Mouse (Mus musculus): ENCODE results near the gene Ube2g2.

GRCm38 (mm10) chr10:77587091-77587775 lies 34.8 kb upstream of the Ube2g2 start:
- no peak for TF ChIP-seq CTCF (IDR thresholded peaks at IDR 0.05)
- no peak for TF ChIP-seq EP300 (IDR thresholded peaks at IDR 0.05; ENCODE audit: insufficient read depth, low read depth, low read length)
- TF ChIP-seq POLR2A (IDR thresholded peaks at IDR 0.05; ENCODE audit: insufficient read depth, low read depth, low read length): no peak
